Mouse (Mus musculus) c-Kit-positive CD71-negative TER-119-negative erythroid progenitor cells, embryonic 14.5 days (primary cell): ENCODE measurements around the gene Crat.

Experiments used
- DNase-seq: peaks from one replicate; pipeline ENCODE4 v3.0.0-alpha.2; 2013; ENCODE audit warnings: low read depth

Gene Crat

DNA sequence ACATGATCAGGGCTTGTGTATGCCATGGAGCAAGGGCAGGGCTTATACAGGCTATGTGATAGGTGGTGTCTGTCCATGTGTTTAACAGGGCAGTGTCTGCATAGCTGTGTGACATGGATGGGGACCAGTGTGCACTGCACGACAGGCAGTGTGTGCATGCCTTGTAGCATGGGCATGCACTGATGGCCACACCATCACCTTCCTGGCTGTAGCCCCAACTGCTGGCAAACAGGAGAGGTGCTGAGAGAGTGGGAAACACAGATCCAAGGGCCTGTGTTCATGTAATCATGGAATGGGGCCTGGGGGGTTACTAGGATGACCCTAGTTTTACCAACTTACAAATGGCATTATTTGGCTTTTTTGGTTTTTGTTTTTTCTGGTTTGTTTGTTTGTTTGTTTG, 11.7 kb downstream of the Crat start:
- no peak for DNase-seq

DNA sequence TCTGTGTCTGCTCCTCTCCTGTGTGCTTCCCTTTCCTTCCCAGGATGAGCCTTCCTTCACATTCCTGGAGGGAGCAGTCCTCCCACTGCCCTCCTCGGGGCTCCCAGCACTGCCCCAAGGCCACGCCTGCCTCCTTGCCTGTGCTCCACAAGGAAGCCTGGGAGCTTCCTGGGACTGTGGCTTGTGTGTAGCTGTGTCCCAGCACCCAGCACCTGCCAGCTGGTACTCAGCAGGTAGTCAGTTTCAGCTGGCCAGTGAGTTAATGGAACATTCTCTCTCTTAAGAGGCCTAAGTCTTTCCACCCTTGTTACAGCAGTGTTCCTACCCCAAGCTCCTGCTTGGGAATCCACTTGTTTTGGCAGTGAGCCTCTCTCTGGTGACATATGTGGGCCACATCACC, 12.8 kb downstream of the Crat start:
- no peak for DNase-seq

DNA sequence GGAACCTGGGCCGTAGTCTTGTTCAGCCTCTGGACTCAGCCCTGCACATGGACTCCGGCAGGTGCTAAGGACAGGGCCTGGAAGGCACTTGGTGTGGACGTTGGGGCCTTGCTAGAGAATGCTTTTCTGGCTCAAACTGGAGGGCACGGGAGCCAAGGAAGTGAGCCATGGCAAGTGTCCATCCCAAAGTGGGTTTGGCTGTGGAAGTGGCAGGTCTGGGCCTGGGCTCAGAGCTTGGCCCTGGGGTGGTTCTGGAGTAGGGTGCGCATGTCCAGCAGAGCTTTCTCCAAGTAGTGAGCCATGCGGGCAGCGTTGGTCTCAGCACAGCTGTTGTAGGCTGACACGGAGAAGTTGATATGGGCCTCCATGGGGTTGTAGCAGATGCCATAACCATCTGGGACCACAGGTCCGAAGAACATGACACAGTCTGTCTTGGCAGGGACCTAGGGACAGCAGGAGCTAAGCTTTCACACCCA, 13.2 kb downstream of the Crat start:
- no peak for DNase-seq

DNA sequence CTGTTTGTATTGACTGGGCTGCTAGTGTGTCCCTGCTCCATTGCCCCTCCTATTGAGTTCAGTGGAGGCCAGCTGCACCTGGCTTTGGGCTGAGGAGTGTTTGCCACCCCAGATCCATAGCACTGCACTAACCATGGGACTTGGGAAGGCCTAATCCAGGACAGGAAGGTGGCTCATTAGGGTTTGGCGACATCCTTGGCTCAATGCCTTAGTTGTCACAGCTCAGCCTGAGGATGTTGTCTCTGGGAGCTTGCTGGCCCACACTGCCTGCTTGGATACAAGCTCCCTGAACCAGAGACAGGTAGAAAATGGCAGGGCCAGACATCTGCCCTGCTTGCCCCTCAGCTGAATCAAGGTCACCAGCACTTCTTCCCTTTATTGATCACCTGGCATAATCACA, 14.0 kb downstream of the Crat start:
- DNase-seq: no peak

DNA sequence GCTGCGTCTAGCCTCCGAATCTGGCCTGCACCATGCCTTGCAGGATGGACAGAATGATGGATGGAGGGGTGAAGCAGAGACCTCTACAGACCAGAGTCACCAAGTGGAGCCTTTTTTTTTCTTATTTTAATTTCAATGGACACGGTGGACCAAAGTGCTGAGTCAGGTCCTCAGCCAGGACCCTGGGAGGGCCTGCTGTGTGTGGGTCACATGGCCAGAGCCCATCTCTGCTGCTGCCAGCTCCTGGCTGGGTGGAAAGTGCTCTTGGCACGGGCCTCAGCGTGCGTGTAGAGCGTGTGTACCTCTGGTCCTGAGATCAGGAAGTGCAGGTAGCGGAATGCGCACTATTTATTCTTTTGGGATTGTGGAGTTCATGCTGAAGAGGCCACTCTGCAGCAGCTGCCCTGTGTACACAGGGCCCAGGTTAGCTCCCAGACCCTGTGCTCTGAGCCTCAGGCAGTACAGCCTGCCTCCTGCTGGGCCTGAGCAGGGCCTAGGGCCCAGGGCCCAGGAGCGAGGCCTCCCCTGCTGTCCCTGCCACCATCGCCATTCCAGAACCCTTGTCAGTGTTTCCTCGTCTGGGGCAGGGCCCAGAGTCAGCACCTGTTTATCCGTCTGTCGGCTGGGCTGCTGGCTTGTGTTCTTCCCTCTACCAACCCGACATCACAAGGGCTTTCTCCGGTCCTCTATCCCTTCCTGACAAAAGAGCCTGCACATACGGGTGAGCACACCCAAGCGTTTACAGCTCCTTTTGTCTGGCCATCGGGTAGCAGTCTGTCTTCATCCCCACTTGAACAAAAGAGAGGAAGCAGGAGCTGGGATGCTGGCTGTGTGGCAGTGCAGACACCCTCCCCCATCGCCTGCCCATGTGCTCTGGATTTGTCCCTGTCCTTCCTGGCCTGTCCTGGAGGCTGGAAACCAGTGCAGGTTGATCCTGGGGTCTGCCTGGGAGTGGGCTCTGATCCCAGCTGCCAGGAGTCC, 16.1 kb downstream of the Crat start:
- no peak for DNase-seq

DNA sequence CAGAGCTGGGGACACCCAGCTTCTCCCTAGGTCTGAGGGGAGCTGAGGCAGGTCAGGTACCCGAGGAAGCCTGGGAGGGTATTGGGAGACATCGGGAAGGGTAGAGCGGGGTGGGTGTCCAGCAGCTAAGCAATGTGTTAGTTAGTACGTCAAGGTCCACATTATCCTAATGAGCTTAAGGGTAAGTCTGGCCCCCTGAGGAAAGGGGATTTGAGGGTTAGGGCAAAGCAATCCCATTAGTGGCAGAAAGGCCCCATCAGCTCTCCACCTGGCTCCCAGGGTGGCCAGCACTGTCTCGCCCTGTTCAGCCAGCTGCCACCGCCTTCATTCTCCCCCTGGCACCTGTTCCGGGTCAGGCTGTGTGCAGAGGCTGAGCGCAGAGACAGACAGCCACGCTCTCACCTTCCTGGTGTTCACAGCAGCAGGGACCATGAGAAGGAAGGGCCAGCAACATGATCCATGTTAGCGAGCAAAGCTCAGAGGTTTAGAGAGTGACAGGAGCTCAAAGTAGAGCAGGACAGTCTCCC, 17.6 kb downstream of the Crat start:
- DNase-seq: no peak

DNA sequence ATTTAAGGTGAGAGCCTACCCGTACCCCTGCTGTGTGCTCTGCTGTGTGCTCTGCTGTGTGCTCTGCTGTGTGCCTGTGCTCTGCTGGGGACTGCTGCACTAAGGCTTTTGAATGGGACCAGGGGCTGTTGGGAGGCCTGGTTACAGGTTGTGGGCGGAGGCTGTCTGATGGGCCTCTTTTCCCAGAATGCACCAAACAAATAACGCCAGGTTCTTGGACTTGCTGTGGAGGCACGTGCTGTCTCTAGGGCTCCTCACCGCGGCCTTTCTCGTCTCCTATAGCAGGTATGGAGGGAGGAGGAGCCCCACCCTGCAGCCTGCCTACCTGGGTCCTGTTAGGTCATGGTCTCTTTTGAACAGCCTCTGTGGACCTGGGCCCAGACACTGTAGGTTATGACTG, 19.4 kb downstream of the Crat start:
- DNase-seq: no peak

DNA sequence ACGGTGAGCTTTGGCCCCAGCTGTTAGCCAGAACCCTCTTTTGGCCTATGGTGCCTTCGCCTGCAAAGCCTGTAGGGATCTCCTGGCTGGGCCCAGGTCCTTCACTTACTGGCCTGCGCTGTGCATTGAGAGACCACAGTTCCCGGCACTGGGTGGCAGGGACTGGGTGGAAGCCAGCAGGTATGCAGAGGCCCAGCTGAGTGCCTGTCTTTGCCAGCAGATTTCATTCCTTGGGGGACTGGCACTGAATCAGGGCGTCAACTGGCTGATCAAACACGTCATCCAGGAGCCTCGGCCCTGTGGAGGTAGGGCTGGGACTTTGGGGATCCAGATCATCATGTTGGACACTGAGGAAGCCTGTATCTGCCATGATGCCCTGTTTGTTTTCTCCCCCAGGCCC, 19.9 kb downstream of the Crat start:
- DNase-seq: no peak

DNA sequence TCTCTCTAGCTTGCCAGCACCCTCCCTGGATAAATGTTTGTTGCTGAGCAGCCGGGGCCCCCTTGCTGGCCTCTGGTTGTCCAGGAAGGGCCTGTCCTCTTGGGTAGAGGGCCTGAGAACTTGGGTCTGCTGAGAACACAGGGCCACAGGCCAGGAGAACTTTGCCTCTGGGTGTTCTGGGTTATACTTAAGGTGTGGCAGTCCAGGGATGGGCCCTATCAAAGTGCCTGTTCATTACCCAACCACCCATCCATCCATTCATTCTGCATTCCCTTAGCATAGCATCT, 22.3 kb downstream of the Crat start:
- no peak for DNase-seq

DNA sequence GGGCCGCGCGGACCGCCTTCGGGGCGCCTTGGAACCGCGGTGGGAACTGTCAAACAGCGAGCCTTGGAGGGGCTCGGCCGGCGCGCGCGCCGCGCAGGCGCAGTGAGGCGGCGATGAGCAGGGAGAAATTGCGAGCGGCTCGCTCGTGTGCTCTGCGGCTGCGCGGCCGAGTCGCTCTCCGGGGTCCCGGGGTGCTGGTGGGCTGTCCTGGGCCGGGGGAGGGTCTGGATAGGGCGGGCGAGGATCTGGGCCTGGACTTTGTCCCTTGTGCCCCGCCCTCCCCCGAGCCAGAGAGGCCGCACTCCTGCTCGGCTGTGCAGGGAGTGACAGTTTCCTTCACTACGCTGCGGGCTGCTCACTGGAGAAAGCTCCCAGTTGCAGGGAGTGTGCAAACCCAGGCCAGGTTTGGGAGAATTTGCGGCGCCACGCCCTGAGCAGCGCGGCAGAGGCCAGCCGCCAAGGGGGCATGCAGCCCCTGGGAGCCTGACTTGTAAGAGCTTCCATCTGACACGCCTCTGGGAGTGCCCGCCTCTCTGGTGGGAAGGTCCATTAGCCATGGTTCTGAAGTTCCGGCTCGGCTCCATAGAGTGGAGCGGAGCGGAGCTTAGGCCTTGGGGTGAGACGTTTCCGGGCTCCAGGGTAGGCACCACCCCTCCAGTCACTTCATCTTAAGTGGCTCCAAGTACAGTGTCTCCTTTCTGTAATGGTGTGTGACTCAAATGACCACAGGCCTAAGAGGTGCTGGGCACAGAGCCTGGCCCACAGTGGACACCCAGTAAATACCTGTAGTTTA, 22.8 kb downstream of the Crat start:
- DNase-seq: peak; percentile 69

DNA sequence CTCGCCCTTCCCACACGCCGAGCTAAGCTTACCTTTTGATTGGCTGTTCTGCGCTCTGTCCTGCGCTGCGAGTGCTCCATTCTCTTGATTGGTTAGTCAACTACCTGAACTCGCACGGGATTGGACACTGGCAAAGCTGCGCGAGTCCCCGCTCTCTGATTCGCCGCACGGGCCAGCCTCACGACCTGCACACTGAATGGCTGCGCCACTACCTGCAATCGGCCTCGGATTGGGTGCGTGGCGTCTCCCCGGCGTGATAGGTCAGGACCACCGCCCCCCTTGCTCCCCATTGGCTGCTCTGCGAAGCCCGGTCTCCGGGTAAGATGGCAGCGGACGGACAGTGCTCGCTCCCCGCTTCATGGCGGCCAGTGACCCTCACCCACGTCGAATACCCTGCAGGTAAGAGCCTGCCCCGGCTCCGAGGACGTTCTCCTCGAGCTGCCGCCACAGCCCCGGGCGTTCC, 23.5 kb downstream of the Crat start, which contains the start of gene Dolpp1:
Gene Dolpp1 (plus strand): TSS at position 141 of the 463 bp plus-strand sequence.
- DNase-seq: peak; percentile 94

DNA sequence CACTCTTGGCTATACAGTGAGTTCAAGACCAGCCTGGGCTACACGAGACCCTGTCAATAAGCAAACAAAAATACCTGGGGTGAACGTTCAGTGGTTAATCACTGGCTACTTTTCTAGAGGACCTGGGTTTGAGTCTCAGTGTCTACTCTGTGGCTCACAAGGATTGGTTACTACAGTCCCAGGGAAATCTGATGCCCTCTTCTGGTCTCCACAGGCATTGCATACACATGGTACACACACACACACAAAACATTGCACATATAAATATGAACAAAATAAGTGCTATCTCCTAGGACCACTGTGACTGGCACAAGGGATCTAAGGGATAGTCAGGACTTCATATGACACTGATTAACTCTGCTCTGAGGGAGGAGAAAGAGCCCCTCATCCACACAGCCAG, 26.6 kb downstream of the Crat start:
- DNase-seq: no peak

DNA sequence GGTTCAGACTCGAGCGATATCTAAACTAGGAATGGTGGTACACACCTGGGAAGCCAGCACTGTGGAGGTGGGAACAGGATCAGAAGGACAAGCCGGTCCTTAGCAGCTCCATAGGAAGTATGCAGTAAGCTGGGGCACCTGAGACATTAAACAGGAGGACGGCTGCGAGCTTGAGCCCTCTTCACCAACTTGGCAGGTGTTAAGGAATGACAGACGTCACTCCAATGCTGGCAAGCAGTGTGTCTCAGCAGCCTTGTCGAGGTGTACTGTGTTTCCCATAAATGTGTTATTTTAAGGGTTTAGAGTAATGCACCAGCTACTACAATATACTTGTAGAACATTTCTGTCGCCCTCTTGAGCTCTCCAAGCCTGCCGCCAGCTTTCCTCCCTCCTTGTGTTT, 28.7 kb downstream of the Crat start:
- no peak for DNase-seq

DNA sequence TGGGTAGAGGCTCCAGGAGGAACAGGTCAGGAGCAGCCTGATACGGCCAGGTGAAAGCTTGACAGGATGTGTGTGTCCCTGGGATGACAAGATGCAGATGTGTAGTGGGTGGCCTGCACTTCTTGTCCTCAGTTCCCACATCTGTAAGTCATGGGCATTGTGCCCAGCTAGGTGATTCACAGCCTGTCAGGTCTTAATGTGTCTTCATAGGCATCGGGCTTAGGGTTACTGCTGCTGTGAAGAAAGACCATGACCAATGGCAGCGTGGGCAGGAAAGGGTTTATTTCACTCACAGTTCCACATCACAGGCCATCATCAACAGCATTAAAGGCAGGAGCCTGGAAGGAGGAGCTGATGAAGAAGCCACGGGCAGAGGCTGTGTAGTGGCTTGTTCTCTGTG, 30.0 kb downstream of the Crat start:
- DNase-seq: no peak

DNA sequence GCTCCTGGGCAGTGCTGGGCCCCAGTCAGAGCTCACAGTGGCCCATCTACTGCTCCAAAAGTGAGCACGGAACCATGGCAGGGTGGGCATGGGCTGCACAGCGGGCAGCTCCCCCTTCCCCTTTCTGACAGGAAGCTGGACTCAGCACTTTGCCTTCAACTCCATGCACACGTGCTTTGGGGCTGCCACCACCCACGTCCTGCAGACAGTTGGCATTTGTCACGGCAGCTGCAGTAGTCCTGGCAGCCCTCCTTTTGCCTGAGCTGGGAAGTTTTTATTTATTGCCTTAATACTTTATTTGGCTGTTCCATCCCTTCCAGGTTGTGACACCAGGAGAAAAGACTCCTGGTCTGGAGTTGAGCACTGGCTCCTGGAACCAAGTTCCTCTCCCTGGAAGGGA, 30.8 kb downstream of the Crat start:
- no peak for DNase-seq

DNA sequence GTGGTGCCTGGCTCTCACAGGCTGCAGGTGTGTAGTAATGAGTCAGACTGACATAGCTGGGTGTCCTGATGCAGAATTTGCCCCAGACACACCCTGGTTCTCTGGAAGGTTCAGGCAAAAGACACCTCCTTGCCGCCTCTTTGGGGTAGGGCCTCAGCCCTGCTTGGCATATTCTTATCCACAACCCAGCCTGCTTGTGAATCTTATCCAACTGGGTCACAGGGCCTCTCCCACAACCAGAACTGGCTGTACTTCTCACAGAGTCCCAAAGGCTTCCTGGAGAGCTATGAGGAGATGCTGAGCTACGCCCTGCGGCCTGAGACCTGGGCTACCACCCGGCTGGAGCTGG, 34.3 kb downstream of the Crat start:
- no peak for DNase-seq

DNA sequence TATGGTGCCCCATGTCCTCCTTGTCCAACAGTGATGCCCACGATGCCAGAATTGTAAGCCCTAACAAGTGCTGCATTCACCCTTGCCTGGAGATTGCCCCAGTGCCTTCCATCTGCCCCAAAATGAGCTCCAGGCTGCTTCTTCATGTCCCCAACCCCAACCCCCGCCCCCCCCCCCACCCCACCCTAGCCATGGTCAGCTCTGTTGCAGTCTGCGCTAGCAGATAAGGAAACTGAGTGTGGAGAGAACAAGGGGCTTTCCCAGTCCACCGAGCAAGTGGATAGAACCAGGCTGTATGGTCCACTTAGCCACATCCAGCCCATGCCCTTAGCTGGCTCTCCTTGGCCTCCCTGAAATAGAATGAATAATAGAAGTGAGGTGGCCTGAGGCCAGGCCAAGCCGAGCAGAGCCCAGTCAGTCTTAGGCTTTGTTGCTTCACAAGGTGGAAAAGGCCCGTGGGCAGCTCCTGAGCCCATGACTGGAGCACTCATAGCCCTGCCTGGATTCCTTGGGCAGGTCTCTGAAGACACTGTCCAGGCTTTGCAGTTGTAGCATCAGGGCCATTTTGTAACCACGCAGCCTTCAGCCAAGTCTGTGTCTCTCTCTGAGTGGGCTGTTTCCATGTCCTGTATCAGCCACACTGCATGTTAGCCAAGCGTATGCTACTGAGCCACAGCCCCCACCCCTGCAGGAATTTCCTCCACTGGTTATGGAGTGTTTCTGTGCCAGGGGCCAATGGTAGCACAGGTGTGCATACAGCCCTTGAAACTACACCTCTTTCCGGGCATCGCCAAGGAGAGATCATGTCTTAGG, 34.8 kb downstream of the Crat start:
- DNase-seq: no peak

DNA sequence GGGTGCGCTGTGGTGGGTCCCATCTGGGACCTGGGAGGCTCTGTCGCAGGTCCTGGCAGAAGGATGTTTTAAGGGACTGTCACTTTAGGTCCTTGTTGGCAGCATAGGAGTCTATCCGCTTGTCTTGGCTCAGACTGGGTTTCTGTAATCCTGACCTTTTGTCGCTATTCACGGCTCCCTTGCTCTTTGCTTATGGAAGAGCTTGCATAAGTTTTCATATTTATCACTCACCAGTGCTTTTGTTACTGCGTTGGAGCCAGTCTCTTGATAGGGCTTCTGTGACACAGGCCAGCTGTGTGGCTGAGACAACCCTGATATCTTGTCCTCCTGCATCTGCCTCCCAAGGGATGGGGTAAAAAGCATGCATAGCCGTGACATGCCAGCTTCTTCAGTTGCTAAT, 36.3 kb downstream of the Crat start:
- no peak for DNase-seq

DNA sequence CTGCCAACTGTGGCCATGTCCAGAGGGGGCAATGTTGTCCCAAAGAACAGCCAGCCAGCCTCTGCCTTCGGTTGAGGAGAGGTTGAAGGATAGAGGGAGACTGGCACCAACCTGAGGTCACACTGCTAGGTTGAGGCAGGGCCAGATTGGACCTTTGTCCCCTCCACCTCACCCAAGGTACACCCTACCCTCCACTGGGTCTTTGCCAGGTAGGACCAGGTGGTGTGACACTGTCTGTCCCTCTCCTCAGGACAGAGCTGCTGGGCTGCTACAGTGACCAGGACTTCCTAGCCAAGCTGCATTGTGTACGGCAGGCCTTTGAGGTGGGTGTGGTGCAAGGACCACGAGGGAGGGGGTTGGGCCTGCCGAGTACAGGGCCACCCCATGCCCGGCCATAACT, 37.9 kb downstream of the Crat start:
- no peak for DNase-seq

DNA sequence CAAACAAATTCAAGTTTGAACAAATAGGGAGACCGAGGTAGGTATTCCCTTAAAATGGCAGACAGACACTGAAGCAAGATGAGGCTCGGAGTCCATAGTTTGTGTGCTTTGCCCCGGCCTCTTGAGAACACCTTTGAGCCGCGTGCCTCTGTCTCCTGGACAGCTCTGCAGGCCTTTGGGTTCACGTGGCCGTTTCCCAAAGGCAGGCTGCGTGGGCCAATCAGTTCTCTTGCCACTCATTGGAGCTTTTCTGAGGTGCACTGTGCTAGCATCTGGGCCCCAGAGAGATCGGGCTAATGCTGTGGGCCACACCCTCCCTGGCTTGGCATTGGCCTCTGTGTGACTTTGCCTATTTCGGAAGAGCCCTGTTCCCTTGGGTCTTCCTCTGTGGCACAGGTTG, 39.7 kb downstream of the Crat start:
- DNase-seq: no peak

DNA sequence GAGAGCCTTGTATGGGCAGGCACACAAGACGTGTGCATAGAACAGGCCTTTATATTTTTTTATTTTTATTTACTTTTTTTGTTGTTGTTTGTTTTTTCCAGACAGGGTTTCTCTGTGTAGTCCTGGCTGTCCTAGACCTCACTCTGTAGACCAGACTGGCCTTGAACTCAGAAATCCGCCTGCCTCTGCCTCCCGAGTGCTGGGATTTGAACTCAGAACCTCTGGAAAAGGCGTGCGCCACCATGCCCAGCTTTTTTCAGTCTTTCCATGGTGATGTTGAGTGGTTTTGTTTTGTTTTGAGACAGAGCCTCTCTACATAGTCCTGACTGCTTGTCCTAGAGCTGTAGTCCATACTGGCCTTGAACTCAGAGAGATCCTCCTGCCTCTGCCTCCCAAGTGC, 42.9 kb downstream of the Crat start:
- no peak for DNase-seq

DNA sequence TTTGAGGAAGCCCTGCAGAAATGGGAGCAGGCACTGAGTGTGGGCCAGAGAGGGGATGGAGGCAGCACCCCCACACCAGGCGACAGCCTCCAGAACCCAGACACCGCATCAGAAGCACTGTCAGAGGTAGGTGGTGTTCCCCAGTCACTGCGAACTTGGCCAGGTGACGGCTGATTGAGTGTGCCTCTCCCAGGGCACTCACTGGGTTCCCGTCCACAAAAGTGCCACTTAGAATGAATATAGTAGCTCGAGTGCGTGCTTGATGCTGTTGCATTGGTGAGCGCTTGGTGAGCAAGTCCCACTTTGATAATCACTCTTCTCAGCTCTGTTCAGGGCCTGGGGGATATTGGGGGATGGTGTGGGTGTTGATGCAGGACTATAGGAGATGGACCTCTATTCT, 44.1 kb downstream of the Crat start:
- DNase-seq: no peak
